Mouse (Mus musculus): ENCODE data around the gene Cxcr4. TPM values are rescaled to one million over a fixed set of nuclear protein-coding genes. Genes with fewer than 3 reads are reported as not detected.

Cxcr4 gene
- total and polyA plus RNA-seq, 3 experiments, result 0.16 to 17.8 TPM; not detected in 1

DNA sequence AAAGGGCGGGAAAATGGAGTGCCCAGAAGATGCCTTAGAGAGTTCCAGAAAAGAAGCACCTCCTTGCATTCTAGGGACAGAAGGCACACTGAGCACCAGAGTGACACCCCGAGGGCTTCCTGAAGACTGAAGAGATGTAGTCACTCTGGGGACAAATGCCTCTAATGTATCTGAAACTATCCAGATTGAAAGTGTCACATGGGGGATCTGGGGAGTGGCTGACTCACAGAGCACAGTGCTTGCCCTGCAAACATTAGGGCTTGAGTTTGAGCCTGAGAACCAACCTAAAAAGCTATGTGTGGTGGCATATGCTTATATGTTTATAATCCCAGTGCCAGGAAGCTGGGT is 23.3 kb upstream of the Cxcr4 start:
- no peaks in the 10 kb centered on the region for H3K27me3 ChIP-seq (ENCODE audit: insufficient read depth, low read length)
- H3K9me3 ChIP-seq (replicated peaks), result peaks cover 23% of the 10 kb centered on the region
- TF ChIP-seq CTCF (IDR thresholded peaks at IDR 0.05; ENCODE audit: low read depth, low read length), result no peak
- no peak for TF ChIP-seq GATA2 (IDR thresholded peaks at IDR 0.05; ENCODE audit: borderline replicate concordance, low read depth, low read length)
- no peak for TF ChIP-seq TAL1 (conservative IDR thresholded peaks at IDR 0.05; ENCODE audit: low read depth, low read length)
- TF ChIP-seq GATA1 (IDR thresholded peaks at IDR 0.05; ENCODE audit: borderline replicate concordance, low read length), result no peak
- no peak for TF ChIP-seq POLR2AphosphoS5 (IDR thresholded peaks at IDR 0.05; ENCODE audit: insufficient replicate concordance, low read depth, low read length)
- H3K4me3 ChIP-seq (ENCODE audit: low read depth, low read length), result no peak overlapping the region
- DNase-seq (ENCODE audit: low spot score) (no peak), ATAC-seq (ENCODE audit: extremely low read depth, insufficient number of reproducible peaks, low FRiP score, poor library complexity, severe bottlenecking) (peak; percentile 22; the same call in 1 of the 2 replicates)
- no peaks in the 10 kb centered on the region for H3K4me1 ChIP-seq (ENCODE audit: insufficient read depth, low read depth, low read length)
- no peaks in the 10 kb centered on the region for H3K36me3 ChIP-seq (replicated peaks)

DNA sequence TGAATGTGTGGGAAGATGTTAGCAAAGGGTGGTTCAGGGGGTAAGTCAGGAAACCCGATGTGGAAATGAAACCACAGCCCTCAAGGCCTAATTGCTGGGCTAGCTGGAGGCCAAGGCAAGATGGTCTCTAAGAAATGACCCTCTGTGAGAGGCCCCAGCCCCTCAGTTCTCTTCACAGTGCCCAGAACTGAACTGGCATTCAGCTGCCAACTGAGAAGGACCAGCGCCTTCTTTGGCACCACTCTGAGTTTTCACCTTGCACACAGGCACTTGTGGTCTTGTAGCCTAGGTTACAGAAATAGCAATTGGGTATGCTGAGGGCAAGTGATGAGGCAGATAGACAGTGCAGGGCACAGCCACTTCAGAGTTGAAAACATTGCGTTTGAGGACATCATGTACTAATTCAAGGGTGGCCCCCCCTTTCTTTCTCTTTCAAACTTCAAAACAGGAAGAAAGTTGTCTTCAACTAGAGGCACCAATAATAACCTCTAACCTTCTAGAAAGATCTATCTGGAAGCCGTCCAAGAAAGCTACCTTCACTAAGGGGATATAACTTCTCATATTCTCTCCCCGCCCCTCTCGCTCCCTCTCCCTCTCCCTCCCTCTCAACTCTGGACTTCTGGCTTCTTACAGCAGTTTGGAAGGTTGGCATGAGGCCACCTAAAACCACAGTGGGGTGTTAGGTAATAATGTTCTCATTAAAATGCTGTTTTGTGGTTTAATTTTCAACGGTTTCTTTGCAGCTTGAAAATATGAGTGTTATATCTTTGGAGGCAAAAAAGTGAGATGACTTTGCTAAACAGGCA is 22.8 kb upstream of the Cxcr4 start:
- Histone ChIP-seq H3K4me1 (ENCODE audit: insufficient read depth, low read depth, low read length) (no peaks in the 10 kb centered on the region), H3K9me3 (replicated peaks) (peaks cover 19% of the 10 kb centered on the region; the same call in 1 of the 2 replicates), H3K36me3 (replicated peaks) (no peaks in the 10 kb centered on the region), H3K27me3 (ENCODE audit: insufficient read depth, low read length) (no peaks in the 10 kb centered on the region), H3K4me3 (ENCODE audit: low read depth, low read length) (no peak overlapping the region)
- no peak for ATAC-seq (ENCODE audit: extremely low read depth, insufficient number of reproducible peaks, low FRiP score, poor library complexity, severe bottlenecking)
- no peak for TF ChIP-seq GATA2 (IDR thresholded peaks at IDR 0.05; ENCODE audit: borderline replicate concordance, low read depth, low read length)
- TF ChIP-seq CTCF (IDR thresholded peaks at IDR 0.05; ENCODE audit: low read depth, low read length), result no peak
- TF ChIP-seq GATA1 (IDR thresholded peaks at IDR 0.05; ENCODE audit: borderline replicate concordance, low read length), result no peak
- TF ChIP-seq POLR2AphosphoS5 (IDR thresholded peaks at IDR 0.05; ENCODE audit: insufficient replicate concordance, low read depth, low read length), result no peak
- TF ChIP-seq TAL1 (conservative IDR thresholded peaks at IDR 0.05; ENCODE audit: low read depth, low read length), result no peak
- DNase-seq (ENCODE audit: low spot score), result peak; percentile 26

DNA sequence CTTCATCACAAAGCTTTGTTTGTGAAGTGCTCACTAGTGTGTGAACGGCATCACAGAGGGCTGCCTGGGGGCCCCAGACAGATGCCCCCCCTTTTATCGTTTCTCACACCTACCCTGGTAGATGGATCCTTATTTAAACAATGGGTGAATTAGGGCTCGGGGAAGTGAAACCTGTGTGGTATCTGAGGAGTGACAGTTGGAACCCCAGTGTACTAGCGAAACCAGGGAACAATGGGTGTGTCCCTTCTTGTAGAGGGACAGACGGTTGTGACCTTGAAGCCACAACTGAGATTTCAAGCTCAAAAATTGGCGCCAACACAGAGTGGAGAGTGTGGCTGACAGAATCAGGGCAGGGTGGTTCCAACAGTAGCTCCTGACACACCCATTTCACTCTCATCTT is 16.0 kb upstream of the Cxcr4 start:
- H3K9me3 ChIP-seq (replicated peaks), result 0 out of 2 replicates have a peak, but pooled peaks cover 4% of the 10 kb centered on the region
- no peaks in the 10 kb centered on the region for H3K4me1 ChIP-seq (ENCODE audit: insufficient read depth, low read depth, low read length)
- no peak for DNase-seq (ENCODE audit: low spot score)
- H3K36me3 ChIP-seq (replicated peaks), result no peaks in the 10 kb centered on the region
- no peaks in the 10 kb centered on the region; the same call in 1 of the 2 replicates for H3K27me3 ChIP-seq (ENCODE audit: insufficient read depth, low read length)
- no peak overlapping the region for H3K4me3 ChIP-seq (ENCODE audit: low read depth, low read length)
- ATAC-seq (ENCODE audit: extremely low read depth, insufficient number of reproducible peaks, low FRiP score, poor library complexity, severe bottlenecking), result no peak
- TF ChIP-seq GATA2 (IDR thresholded peaks at IDR 0.05; ENCODE audit: borderline replicate concordance, low read depth, low read length), result no peak
- no peak for TF ChIP-seq CTCF (IDR thresholded peaks at IDR 0.05; ENCODE audit: low read depth, low read length)
- TF ChIP-seq TAL1 (conservative IDR thresholded peaks at IDR 0.05; ENCODE audit: low read depth, low read length), result no peak
- TF ChIP-seq GATA1 (IDR thresholded peaks at IDR 0.05; ENCODE audit: borderline replicate concordance, low read length), result no peak
- TF ChIP-seq POLR2AphosphoS5 (IDR thresholded peaks at IDR 0.05; ENCODE audit: insufficient replicate concordance, low read depth, low read length), result no peak

DNA sequence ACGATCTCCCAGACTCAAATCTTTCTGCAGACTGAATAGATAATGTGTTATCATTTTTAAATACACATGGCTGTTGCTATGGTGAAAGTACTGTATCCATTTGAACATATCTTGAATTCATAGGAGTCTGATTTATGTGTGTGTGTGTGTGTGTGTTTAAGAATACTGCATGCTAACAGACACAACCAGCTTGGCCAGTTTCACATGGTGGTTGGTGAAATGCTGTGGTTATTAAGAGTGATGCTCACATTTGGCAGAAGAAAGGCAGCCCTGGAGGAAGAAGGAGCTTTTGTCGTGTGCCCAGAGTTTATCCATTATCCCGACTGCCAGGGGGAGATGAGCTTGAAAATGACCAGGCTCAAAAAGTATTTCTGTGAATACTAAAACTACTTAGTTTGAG is 15.3 kb upstream of the Cxcr4 start:
- no peak for TF ChIP-seq CTCF (IDR thresholded peaks at IDR 0.05; ENCODE audit: low read depth, low read length)
- no peak for TF ChIP-seq GATA1 (IDR thresholded peaks at IDR 0.05; ENCODE audit: borderline replicate concordance, low read length)
- no peak for TF ChIP-seq POLR2AphosphoS5 (IDR thresholded peaks at IDR 0.05; ENCODE audit: insufficient replicate concordance, low read depth, low read length)
- TF ChIP-seq TAL1 (conservative IDR thresholded peaks at IDR 0.05; ENCODE audit: low read depth, low read length), result no peak
- TF ChIP-seq GATA2 (IDR thresholded peaks at IDR 0.05; ENCODE audit: borderline replicate concordance, low read depth, low read length), result no peak
- Histone ChIP-seq H3K9me3 (replicated peaks) (peaks cover 6% of the 10 kb centered on the region; the same call in 1 of the 2 replicates), H3K4me1 (ENCODE audit: insufficient read depth, low read depth, low read length) (no peaks in the 10 kb centered on the region), H3K36me3 (replicated peaks) (no peaks in the 10 kb centered on the region), H3K4me3 (ENCODE audit: low read depth, low read length) (no peak overlapping the region), H3K27me3 (ENCODE audit: insufficient read depth, low read length) (no peaks in the 10 kb centered on the region; the same call in 1 of the 2 replicates)
- ATAC-seq (ENCODE audit: extremely low read depth, insufficient number of reproducible peaks, low FRiP score, poor library complexity, severe bottlenecking) (no peak), DNase-seq (ENCODE audit: low spot score) (no peak)

DNA sequence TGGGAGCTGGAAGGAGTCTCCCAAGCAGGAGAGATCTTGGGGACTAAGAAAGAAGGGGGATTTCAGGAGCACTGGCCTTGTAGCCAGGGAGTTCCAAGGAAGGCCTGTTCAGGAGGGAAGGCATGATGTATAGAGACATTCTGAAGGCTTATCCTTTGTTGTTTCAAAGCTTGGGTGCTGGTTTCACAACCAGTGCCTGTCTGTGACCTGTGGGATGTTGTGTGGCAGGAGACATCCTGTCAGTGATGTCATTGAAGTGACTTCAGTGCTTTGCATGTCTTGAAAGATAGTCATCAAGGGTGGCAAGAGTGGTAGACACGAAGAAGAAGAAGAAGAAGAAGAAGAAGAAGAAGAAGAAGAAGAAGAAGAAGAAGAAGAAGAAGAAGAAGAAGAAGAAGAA is 13.7 kb upstream of the Cxcr4 start:
- H3K4me1 ChIP-seq (ENCODE audit: insufficient read depth, low read depth, low read length), result no peaks in the 10 kb centered on the region
- no peaks in the 10 kb centered on the region; the same call in 1 of the 2 replicates for H3K27me3 ChIP-seq (ENCODE audit: insufficient read depth, low read length)
- no peaks in the 10 kb centered on the region for H3K36me3 ChIP-seq (replicated peaks)
- peaks cover 8% of the 10 kb centered on the region for H3K9me3 ChIP-seq (replicated peaks)
- TF ChIP-seq GATA2 (IDR thresholded peaks at IDR 0.05; ENCODE audit: borderline replicate concordance, low read depth, low read length) (no peak), POLR2AphosphoS5 (IDR thresholded peaks at IDR 0.05; ENCODE audit: insufficient replicate concordance, low read depth, low read length) (no peak), CTCF (IDR thresholded peaks at IDR 0.05; ENCODE audit: low read depth, low read length) (no peak), GATA1 (IDR thresholded peaks at IDR 0.05; ENCODE audit: borderline replicate concordance, low read length) (no peak)
- no peak overlapping the region for H3K4me3 ChIP-seq (ENCODE audit: low read depth, low read length)
- ATAC-seq (ENCODE audit: extremely low read depth, insufficient number of reproducible peaks, low FRiP score, poor library complexity, severe bottlenecking), result no peak
- DNase-seq (ENCODE audit: low spot score), result no peak

DNA sequence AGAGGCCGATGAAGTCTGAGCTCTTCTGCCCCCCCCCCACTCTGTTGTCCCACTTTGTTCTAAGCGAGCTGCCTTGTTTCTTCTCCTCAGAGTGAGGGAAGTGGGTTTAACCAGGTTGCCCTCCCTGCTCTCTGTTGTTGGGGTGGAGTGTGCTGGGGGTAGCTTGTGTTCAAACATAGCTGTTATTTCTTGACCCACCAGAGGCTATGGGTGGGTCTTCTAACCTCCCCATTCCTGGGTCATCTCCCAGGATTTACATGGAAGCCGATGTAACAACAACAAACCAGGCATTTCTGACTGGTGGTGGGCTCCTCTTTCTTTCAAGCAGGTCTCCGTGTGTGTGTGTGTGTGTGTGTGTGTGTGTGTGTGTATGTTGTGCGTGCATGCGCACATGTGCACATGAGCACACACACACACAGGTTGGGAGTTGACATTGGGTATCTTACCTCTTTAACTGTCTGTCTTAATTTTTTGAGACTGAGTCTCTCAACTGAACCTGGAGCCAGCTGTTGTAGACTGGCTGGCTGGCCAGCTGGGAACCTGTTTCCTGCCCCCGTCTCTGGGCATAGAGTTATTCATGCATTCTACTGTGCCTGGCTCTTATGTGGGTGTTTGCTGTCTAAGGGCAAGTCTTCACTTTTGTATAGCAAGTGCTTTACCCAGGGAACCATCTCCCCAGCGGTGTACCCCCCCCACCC is 10.7 kb upstream of the Cxcr4 start:
- Histone ChIP-seq H3K4me1 (ENCODE audit: insufficient read depth, low read depth, low read length) (no peaks in the 10 kb centered on the region), H3K27me3 (ENCODE audit: insufficient read depth, low read length) (no peaks in the 10 kb centered on the region; the same call in 1 of the 2 replicates), H3K4me3 (ENCODE audit: low read depth, low read length) (no peak overlapping the region), H3K36me3 (replicated peaks) (no peaks in the 10 kb centered on the region), H3K9me3 (replicated peaks) (peaks cover 9% of the 10 kb centered on the region)
- ATAC-seq (ENCODE audit: extremely low read depth, insufficient number of reproducible peaks, low FRiP score, poor library complexity, severe bottlenecking), result no peak
- TF ChIP-seq TAL1 (conservative IDR thresholded peaks at IDR 0.05; ENCODE audit: low read depth, low read length), result no peak
- TF ChIP-seq CTCF (IDR thresholded peaks at IDR 0.05; ENCODE audit: low read depth, low read length), result no peak
- no peak for TF ChIP-seq GATA1 (IDR thresholded peaks at IDR 0.05; ENCODE audit: borderline replicate concordance, low read length)
- no peak for TF ChIP-seq POLR2AphosphoS5 (IDR thresholded peaks at IDR 0.05; ENCODE audit: insufficient replicate concordance, low read depth, low read length)
- TF ChIP-seq GATA2 (IDR thresholded peaks at IDR 0.05; ENCODE audit: borderline replicate concordance, low read depth, low read length), result no peak
- no peak for DNase-seq (ENCODE audit: low spot score)
